Mouse (Mus musculus): Measurements from ENCODE around the gene Camsap2.

GRCm38 (mm10) chr1:136327638-136328037 lies 18.3 kb downstream of the Camsap2 start:
- no peak for TF ChIP-seq CTCF (IDR thresholded peaks at IDR 0.05; ENCODE audit: borderline replicate concordance, control insufficient read depth, extremely low read depth, insufficient read depth, low read length, poor library complexity)
- no peak for TF ChIP-seq POLR2A (IDR thresholded peaks at IDR 0.05; ENCODE audit: control insufficient read depth, extremely low read depth, insufficient read depth, low read length, poor library complexity)
